Mouse (Mus musculus): ENCODE measurements around the gene Ifi47.
"Not testable (repeated sequence)": the region's sequence is repeated elsewhere in the genome, so short reads cannot be mapped to it uniquely, and the experiment has no call there.

DNA sequence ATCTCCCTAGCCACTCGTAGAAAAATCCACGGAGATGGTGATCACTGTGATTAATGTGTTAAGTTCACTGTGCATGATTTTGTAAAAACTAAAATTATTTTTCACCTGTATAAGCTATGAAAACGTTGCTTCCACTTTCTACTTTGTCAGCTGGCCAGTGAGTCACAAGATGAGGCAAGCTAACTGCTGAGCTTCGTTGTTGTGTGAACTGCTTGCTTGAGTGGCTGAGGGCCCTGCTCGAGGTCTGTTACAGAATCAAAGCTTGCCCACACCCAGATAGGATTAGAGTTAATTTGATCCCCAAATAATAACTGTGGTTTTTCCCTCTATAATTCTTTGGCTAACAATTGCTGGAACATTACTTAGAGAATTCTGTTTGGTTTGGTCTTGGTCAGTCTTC, 24.5 kb upstream of the Ifi47 start:
- TF ChIP-seq POLR2A (IDR thresholded peaks at IDR 0.05; ENCODE audit: borderline replicate concordance, extremely low read depth, insufficient read depth, insufficient read length, poor library complexity, severe bottlenecking); CTCF (IDR thresholded peaks at IDR 0.05; ENCODE audit: borderline replicate concordance, extremely low read depth, insufficient read depth, insufficient read length): not testable (repeated sequence)
